Mouse (Mus musculus): ENCODE measurements around the gene Nr4a1.

GRCm38 (mm10) chr15:101252614-101253013, 1.5 kb upstream of the Nr4a1 start:
- no peak for TF ChIP-seq CTCF (IDR thresholded peaks at IDR 0.05; ENCODE audit: low read depth)
- TF ChIP-seq EP300 (IDR thresholded peaks at IDR 0.05; ENCODE audit: low read depth), result no peak
